Mouse (Mus musculus) intestine, postnatal 0 days (tissue): Measurements from ENCODE around the gene Cd151. TPM values are rescaled to one million over a fixed set of nuclear protein-coding genes. Genes with fewer than 3 reads are reported as not detected.
A peak's percentile ranks its signal among the peaks of the same experiment; 100 is the strongest.

Source experiments
- ATAC-seq: fragments of 200-750 bp; cut with Nextera tagmentation; 2 replicates; pipeline ENCODE4 v1.8.0; 2017; ENCODE audit warnings: mild to moderate bottlenecking, moderate TSS enrichment, moderate library complexity
- H3K27ac ChIP-seq: fragments of 300-500 bp; sonication (generic); 2 replicates; pipeline ENCODE4 v1.5.1; 2014; ENCODE audit warnings: mild to moderate bottlenecking, low read depth, low read length, moderate library complexity
- H3K27me3 ChIP-seq: fragments of 300-500 bp; sonication (generic); replicated peaks from 2 replicates; pipeline ENCODE4 v1.6.1; 2014; ENCODE audit warnings: low read length, mixed read lengths; ENCODE audit not compliant: control insufficient read depth, insufficient read depth
- H3K36me3 ChIP-seq: fragments of 300-500 bp; sonication (generic); 2 replicates; pipeline ENCODE4 v1.6.1; 2014; ENCODE audit warnings: mild to moderate bottlenecking, moderate library complexity; ENCODE audit not compliant: control insufficient read depth, insufficient read depth
- H3K4me1 ChIP-seq: fragments of 300-500 bp; sonication (generic); replicated peaks from 2 replicates; pipeline ENCODE4 v1.6.1; 2014; ENCODE audit warnings: antibody characterized with exemption, low read length, mixed read lengths; ENCODE audit not compliant: control insufficient read depth, insufficient read depth
- H3K4me2 ChIP-seq: fragments of 300-500 bp; sonication (generic); replicated peaks from 2 replicates; pipeline ENCODE4 v1.6.1; 2014; ENCODE audit warnings: low read depth, mild to moderate bottlenecking, moderate library complexity
- H3K4me3 ChIP-seq: fragments of 300-500 bp; sonication (generic); 2 replicates; pipeline ENCODE4 v1.5.1; 2014; ENCODE audit warnings: low read depth, low read length
- H3K9ac ChIP-seq: fragments of 300-500 bp; sonication (generic); 2 replicates; pipeline ENCODE4 v1.6.1; 2014; ENCODE audit warnings: mild to moderate bottlenecking, low read depth, low read length
- H3K9me3 ChIP-seq: fragments of 300-500 bp; sonication (generic); 2 replicates; pipeline ENCODE4 v1.6.1; 2016; ENCODE audit warnings: mixed run types; ENCODE audit not compliant: control insufficient read depth
- CTCF ChIP-seq: sonication (generic); IDR thresholded peaks from 2 replicates; pipeline ENCODE4 v1.5.1; 2016; ENCODE audit warnings: low read depth, mild to moderate bottlenecking, control low read depth, antibody characterized with exemption, moderate library complexity
- WGBS: fragments of 180-500 bp; shearing (Covaris S2); extraction: QIAGEN DNeasy Blood & Tissue Kit; methylation state at CpG from one replicate; pipeline ENCODE4 v1.1.7; 2014; 5-methylcytosine and 5-hydroxymethylcytosine counted together
- polyA plus RNA-seq: library from polyadenylated mRNA; unstranded; fragments of >200 nt; fragmentation: Nextera tagmentation; extraction: Ambion mirVana; gene quantifications from 2 replicates; pipeline ENCODE4 v1.2.1, GENCODE M21; 2015

The Cd151 gene
- polyA plus RNA-seq, 1 experiment from 2014 or later, result 29.3 TPM

DNA sequence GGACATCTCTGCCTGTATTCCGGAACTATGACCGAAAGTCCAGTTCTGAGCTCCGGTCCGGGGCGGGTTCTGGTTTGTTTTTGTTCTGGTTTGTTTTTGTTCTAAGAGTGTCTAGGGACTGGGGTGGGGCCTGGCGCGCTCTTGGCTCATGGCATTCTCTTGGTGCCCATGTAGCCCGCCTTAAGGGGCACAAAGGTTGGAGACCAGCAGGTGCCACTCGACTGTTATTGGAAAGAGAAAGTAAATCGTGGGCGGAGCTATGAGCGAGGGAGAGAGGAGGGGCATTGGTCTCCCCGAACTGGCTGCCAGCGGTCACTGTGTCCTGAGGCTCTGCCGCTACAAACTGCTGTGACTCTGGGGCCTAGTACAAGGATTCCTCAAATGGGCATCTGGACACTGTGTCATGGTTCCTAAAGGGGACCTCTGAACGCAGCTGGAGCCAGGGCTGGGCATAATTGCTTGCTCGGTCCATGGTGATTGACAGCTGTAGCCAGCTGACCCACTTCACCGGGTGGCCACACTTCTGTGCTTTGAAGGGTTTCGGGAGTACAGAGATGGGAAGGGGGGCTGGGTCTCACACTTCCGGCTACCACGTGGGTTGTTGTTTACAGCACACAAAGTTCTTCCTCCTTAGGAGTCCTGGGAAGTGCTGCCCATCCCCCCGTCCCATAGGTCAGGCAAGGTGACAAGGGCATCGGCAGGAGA, 11.4 kb upstream of the Cd151 start:
- Histone ChIP-seq H3K27me3 (no peaks in the 10 kb centered on the region), H3K4me3 (peak overlapping the region; percentile 86), H3K27ac (peak overlapping the region; percentile 95), H3K9ac (peak overlapping the region; percentile 72), H3K36me3 (peaks cover 42% of the 10 kb centered on the region), H3K4me1 (no peaks in the 10 kb centered on the region; the same call in 1 of the 2 replicates), H3K4me2 (peak overlapping the region; percentile 90), H3K9me3 (no peaks in the 10 kb centered on the region)
- TF ChIP-seq CTCF, result no peak
- 1% methylated on average over 23 of the region's 23 CpGs for WGBS
- peak; percentile 60 for ATAC-seq

DNA sequence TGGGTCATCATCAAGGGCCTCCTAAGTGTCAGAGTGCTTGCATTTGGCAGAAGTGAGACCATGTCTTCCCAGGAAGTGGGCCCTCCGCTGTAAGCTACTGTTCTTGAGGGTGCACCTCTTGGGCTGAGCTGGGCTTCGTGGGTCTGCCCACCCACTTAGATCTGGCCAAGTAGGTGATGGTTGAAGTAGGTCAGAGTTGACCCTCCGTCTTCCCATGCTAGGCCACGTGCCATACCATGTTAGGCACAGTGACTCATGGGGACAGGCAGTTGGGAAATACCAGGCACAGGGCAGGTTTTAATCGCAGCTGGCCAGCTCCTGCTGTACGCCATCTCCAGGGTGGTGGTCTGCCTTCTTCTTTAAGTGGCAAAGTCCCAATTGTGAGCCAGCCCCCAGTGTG, 10.5 kb upstream of the Cd151 start:
- ATAC-seq, result no peak
- Histone ChIP-seq H3K27ac (0 out of 2 replicates have a peak overlapping the region, but pooled peaks have one; percentile 95), H3K9me3 (no peaks in the 10 kb centered on the region), H3K36me3 (peaks cover 32% of the 10 kb centered on the region), H3K9ac (no peak overlapping the region), H3K4me1 (no peaks in the 10 kb centered on the region; the same call in 1 of the 2 replicates), H3K27me3 (no peaks in the 10 kb centered on the region), H3K4me2 (peak overlapping the region; percentile 90), H3K4me3 (no peak overlapping the region)
- no peak for TF ChIP-seq CTCF
- WGBS, result 77% methylated on average over 6 of the region's 6 CpGs

DNA sequence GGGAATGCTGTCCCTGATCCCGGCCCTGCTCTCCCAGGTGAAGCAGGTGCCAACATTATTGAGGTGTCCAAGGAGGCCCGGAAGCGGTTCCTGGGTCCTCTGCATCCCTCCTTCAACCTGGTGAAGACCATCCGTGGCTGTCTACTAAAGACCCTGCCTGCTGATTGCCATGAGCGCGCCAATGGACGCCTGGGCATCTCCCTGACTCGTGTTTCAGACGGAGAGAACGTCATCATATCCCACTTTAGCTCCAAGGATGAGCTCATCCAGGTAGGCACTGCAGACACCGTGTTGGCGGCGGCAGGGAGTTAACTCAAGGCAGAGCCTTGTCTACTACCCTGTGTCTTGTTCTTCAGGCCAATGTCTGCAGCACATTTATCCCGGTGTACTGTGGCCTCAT, 10.0 kb upstream of the Cd151 start:
- H3K36me3 ChIP-seq, result peaks cover 27% of the 10 kb centered on the region
- H3K27me3 ChIP-seq, result no peaks in the 10 kb centered on the region
- 93% methylated on average over 14 of the region's 14 CpGs for WGBS
- no peaks in the 10 kb centered on the region for H3K9me3 ChIP-seq
- ATAC-seq, result no peak
- no peaks in the 10 kb centered on the region; the same call in 1 of the 2 replicates for H3K4me1 ChIP-seq
- no peak overlapping the region for H3K4me3 ChIP-seq
- no peak for TF ChIP-seq CTCF
- H3K9ac ChIP-seq, result no peak overlapping the region
- H3K4me2 ChIP-seq, result no peak overlapping the region
- no peak overlapping the region for H3K27ac ChIP-seq

DNA sequence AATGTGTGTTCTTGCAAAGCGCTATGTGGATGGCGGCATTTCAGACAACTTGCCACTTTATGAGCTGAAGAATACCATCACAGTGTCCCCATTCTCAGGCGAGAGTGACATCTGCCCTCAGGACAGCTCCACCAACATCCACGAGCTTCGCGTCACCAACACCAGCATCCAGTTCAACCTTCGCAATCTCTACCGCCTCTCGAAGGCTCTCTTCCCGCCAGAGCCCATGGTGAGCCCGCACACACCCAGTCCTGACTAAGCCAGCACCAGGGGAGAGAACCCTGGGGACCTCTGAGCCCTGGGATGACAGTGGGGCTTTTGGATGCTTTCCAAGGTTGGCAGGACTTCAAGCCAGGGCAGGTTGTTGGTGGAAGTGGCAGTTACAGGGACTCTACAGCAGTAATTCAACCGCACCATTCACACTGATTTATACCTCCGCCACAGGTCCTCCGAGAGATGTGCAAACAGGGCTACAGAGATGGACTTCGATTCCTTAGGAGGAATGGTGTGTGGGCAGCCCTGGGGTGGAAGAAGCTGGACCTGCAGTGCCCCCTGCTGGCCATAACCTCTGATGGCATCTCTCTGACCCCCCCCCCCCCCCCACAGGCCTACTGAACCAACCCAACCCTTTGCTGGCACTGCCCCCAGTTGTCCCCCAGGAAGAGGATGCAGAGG, 9.1 kb upstream of the Cd151 start:
- H3K36me3 ChIP-seq, result peaks cover 27% of the 10 kb centered on the region
- no peak overlapping the region for H3K4me2 ChIP-seq
- no peak for ATAC-seq
- H3K4me3 ChIP-seq, result no peak overlapping the region
- peak; percentile 78 for TF ChIP-seq CTCF
- WGBS, result 68% methylated on average over 15 of the region's 15 CpGs
- no peak overlapping the region for H3K27ac ChIP-seq
- no peaks in the 10 kb centered on the region for H3K9me3 ChIP-seq
- no peak overlapping the region for H3K9ac ChIP-seq
- H3K27me3 ChIP-seq, result no peaks in the 10 kb centered on the region
- no peaks in the 10 kb centered on the region; the same call in 1 of the 2 replicates for H3K4me1 ChIP-seq

DNA sequence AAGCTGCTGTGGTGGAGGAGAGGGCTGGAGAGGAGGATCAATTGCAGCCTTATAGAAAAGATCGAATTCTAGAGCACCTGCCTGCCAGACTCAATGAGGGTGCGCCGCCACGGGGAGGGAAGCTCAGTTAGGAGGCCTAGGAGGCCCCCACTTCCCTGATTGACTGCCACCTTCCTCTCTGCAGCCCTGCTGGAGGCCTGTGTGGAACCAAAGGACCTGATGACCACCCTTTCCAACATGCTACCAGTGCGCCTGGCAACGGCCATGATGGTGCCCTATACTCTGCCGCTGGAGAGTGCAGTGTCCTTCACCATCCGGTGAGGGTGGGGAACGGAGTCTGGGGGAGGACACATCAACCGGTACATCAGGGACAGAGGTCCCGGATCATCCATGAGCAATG, 8.5 kb upstream of the Cd151 start:
- 89% methylated on average over 11 of the region's 11 CpGs for WGBS
- no peak overlapping the region for H3K27ac ChIP-seq
- H3K4me2 ChIP-seq, result no peak overlapping the region
- H3K4me3 ChIP-seq, result no peak overlapping the region
- H3K9me3 ChIP-seq, result no peaks in the 10 kb centered on the region
- H3K9ac ChIP-seq, result no peak overlapping the region
- no peak for TF ChIP-seq CTCF
- no peaks in the 10 kb centered on the region; the same call in 1 of the 2 replicates for H3K4me1 ChIP-seq
- no peaks in the 10 kb centered on the region for H3K27me3 ChIP-seq
- peaks cover 27% of the 10 kb centered on the region for H3K36me3 ChIP-seq
- no peak for ATAC-seq

DNA sequence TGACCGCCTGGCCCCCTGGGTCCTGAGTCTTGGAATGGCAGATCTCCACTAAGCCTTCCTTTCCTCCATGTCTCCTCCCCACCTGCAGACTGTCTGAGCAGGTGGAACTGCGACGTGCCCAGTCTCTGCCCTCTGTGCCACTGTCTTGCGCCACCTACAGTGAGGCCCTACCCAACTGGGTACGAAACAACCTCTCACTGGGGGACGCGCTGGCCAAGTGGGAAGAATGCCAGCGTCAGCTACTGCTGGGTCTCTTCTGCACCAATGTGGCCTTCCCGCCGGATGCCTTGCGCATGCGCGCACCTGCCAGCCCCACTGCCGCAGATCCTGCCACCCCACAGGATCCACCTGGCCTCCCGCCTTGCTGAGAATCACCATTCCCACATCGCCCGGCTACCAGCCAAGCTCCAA, 7.9 kb upstream of the Cd151 start:
- peaks cover 27% of the 10 kb centered on the region for H3K36me3 ChIP-seq
- no peak overlapping the region for H3K4me3 ChIP-seq
- no peak for TF ChIP-seq CTCF
- H3K27me3 ChIP-seq, result peaks cover 2% of the 10 kb centered on the region
- no peak for ATAC-seq
- no peak overlapping the region for H3K9ac ChIP-seq
- no peak overlapping the region for H3K4me2 ChIP-seq
- 93% methylated on average over 17 of the region's 17 CpGs for WGBS
- H3K9me3 ChIP-seq, result no peaks in the 10 kb centered on the region
- H3K4me1 ChIP-seq, result no peaks in the 10 kb centered on the region; the same call in 1 of the 2 replicates
- no peak overlapping the region for H3K27ac ChIP-seq
